ENCODE assay signal across 10 mouse cellular contexts in the genomic region with DNA sequence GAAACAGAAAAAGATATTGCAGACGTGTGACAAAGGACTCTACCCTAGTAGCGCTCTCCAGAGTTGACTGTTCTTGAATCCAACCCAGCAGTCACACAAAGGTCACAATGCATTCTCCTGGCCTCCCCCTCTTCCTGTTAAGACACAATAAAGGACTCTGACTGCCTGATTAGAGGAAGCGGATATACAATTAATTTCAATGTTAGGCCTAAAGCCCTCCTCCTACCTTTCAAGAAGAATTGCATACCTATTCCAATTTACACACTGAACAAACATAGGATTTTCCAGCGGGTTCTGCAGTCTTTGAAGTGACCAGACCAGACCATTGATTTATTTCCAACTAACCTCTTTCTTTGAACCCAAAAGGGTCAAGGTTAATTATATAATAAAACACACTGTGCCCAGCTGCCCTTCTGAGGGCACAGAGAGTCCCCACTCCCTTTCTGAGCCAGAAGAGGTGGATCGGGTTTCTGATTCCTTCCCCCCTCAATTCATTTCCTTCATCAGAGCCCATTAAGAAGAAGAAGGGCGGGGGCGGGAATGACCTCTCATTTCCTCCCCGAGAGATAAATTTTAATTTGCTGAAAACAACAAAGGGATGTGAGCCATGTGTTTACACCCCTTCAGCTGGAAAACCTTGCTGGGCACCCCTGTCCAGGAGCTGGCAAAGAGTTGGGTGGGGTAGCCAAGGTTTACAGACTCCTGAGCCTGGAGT. TPM values are rescaled to one million over a fixed set of nuclear protein-coding genes. Genes with fewer than 3 reads are reported as not detected.
DNase-seq lines count a peak whose midpoint lies in the region; ATAC-seq and TF ChIP-seq lines count a peak whose summit lies in the region.
"Had no signal": no experiment of that assay in that cellular context is flagged by ENCODE, and none has a peak within 500 bp of the region (broad histone marks: within the 10 kb centered on the region; RNA-seq: fewer than 3 reads in every experiment).

No protein-coding gene starts in this region.

- 35% methylated on average over 8 of the region's 8 CpGs for WGBS in kidney, adult 2 months
- whole genome bisulfite sequencing in intestine, embryonic 14.5 days = 32% methylated on average over 8 of the region's 8 CpGs

- TF ChIP-seq CTCF in kidney, adult 2 months (conservative IDR thresholded peaks at IDR 0.05; ENCODE audit: insufficient read depth, insufficient read length, low read depth, low read length) = no peak
- no peak for TF ChIP-seq CTCF in testis, adult 2 months (IDR thresholded peaks at IDR 0.05; ENCODE audit: control insufficient read depth, insufficient read depth, insufficient replicate concordance, low read depth, low read length)

- no peaks in the 10 kb centered on the region for H3K36me3 ChIP-seq in kidney, adult 2 months (ENCODE audit: control insufficient read depth, insufficient read depth, low read length)
- H3K36me3 ChIP-seq in testis, adult 2 months (ENCODE audit: control insufficient read depth, insufficient read depth, low read length) = no peaks in the 10 kb centered on the region
- H3K36me3 ChIP-seq in intestine, embryonic 14.5 days (ENCODE audit: control insufficient read depth, insufficient read depth, low read length) = no peaks in the 10 kb centered on the region

- no peaks in the 10 kb centered on the region for H3K9me3 ChIP-seq in intestine, embryonic 14.5 days (ENCODE audit: control insufficient read depth, low read length)

- no peak for ATAC-seq in intestine, embryonic 14.5 days (replicated peaks; ENCODE audit: low FRiP score, low TSS enrichment, low read depth)
- ATAC-seq: Patski had no signal

- DNase-seq in kidney, adult 2 months = peak; percentile 46
- DNase-seq in kidney, postnatal 10 days = no peak
- no peak for DNase-seq in testis, postnatal 10 days (ENCODE audit: low spot score)
- DNase-seq in intestine, embryonic 14.5 days (ENCODE audit: low spot score) = no peak
- DNase-seq in urinary bladder, postnatal 4 days (ENCODE audit: low spot score in 2 of 2) = no peak
- no peak for DNase-seq in urinary bladder, postnatal 14 days (ENCODE audit: low spot score)
- DNase-seq: cerebellum, adult 11 months had no signal

- no peak overlapping the region for H3K4me3 ChIP-seq in kidney, adult 2 months (ENCODE audit: insufficient read depth, low read depth, low read length)
- H3K4me3 ChIP-seq in testis, adult 2 months (ENCODE audit: control insufficient read depth, low read depth, low read length) = no peak overlapping the region
- H3K4me3 ChIP-seq in intestine, embryonic 14.5 days (ENCODE audit: low read depth, low read length) = no peak overlapping the region

- no peak overlapping the region for H3K4me2 ChIP-seq in intestine, embryonic 14.5 days (ENCODE audit: low read length)

- no peak overlapping the region for H3K9ac ChIP-seq in intestine, embryonic 14.5 days (ENCODE audit: low read length)
- H3K9ac ChIP-seq: liver, embryonic 14.5 days had no signal

- H3K27me3 ChIP-seq in kidney, adult 2 months (replicated peaks; ENCODE audit: control insufficient read depth, insufficient read depth, low read length) = no peaks in the 10 kb centered on the region
- no peaks in the 10 kb centered on the region for H3K27me3 ChIP-seq in testis, adult 2 months (ENCODE audit: control insufficient read depth, insufficient read depth, low read length)
- no peaks in the 10 kb centered on the region for H3K27me3 ChIP-seq in intestine, embryonic 14.5 days (replicated peaks; ENCODE audit: control insufficient read depth, insufficient read depth, low read length)
- H3K27me3 ChIP-seq: Patski had no signal

- peaks cover 23% of the 10 kb centered on the region for H3K4me1 ChIP-seq in kidney, adult 2 months (ENCODE audit: control insufficient read depth, insufficient read depth, low read length)
- H3K4me1 ChIP-seq in testis, adult 2 months (ENCODE audit: control insufficient read depth, insufficient read depth, low read length) = peaks cover 28% of the 10 kb centered on the region
- H3K4me1 ChIP-seq in intestine, embryonic 14.5 days (replicated peaks; ENCODE audit: control insufficient read depth, insufficient read depth, low read length) = peaks cover 29% of the 10 kb centered on the region

- peak overlapping the region; percentile 48; the same call in 1 of the 2 replicates for H3K27ac ChIP-seq in kidney, adult 2 months (ENCODE audit: insufficient read depth, low read depth, low read length)
- peak overlapping the region; percentile 54 for H3K27ac ChIP-seq in testis, adult 2 months (ENCODE audit: control insufficient read depth, insufficient read depth, low read depth, low read length)
- H3K27ac ChIP-seq in intestine, embryonic 14.5 days (ENCODE audit: low read depth) = peak overlapping the region; percentile 51
- H3K27ac ChIP-seq: liver, embryonic 14.5 days had no signal

- no peak for TF ChIP-seq POLR2A in kidney, adult 2 months (IDR thresholded peaks at IDR 0.05; ENCODE audit: low read depth, low read length)
- no peak for TF ChIP-seq POLR2A in testis, adult 2 months (IDR thresholded peaks at IDR 0.05; ENCODE audit: control insufficient read depth, low read depth, low read length)

RNA-seq across cellular contexts. Expression of a gene that starts 3.2 kb away (rescaled TPM):
- polyA plus RNA-seq in kidney, adult 2 months (2012; rRNA removed) = 11.0 and 11.9 TPM in 2 replicates
- 2.2 and 2.3 TPM in 2 replicates for polyA plus RNA-seq in testis, adult 2 months (2012; rRNA removed)
- 8.1 and 9.1 TPM in 2 replicates for polyA plus RNA-seq in intestine, embryonic 14.5 days (2014; fragmentation: Nextera tagmentation; extraction: Ambion mirVana)

RNA-seq across cellular contexts. Expression of a gene that starts 50.9 kb away (rescaled TPM):
- 0.72 and 0.94 TPM in 2 replicates for polyA plus RNA-seq in kidney, adult 2 months (2012; rRNA removed)
- polyA plus RNA-seq in testis, adult 2 months (2012; rRNA removed) = 0.27 and 0.36 TPM in 2 replicates
- polyA plus RNA-seq in intestine, embryonic 14.5 days (2014; fragmentation: Nextera tagmentation; extraction: Ambion mirVana) = 2.7 and 2.9 TPM in 2 replicates
- polyA plus RNA-seq: Patski had no signal
